Mouse (Mus musculus) small intestine, adult 2 months (tissue): Measurements from ENCODE around the gene Dlgap1.

Experiments
- CTCF ChIP-seq: fragments of 200-500 bp; IDR thresholded peaks from 2 replicates; pipeline ENCODE4 v1.5.1; 2012; ENCODE audit warnings: low read depth, mild to moderate bottlenecking, control low read depth, inconsistent platforms, low read length, moderate library complexity, mixed read lengths; ENCODE audit not compliant: insufficient replicate concordance, insufficient read length; ENCODE audit errors: extremely low read depth
- POLR2A ChIP-seq: fragments of 200-500 bp; IDR thresholded peaks from 2 replicates; pipeline ENCODE4 v1.6.1; 2012; ENCODE audit warnings: low read depth, mild to moderate bottlenecking, control low read depth, inconsistent platforms, low read length, moderate library complexity

DNA sequence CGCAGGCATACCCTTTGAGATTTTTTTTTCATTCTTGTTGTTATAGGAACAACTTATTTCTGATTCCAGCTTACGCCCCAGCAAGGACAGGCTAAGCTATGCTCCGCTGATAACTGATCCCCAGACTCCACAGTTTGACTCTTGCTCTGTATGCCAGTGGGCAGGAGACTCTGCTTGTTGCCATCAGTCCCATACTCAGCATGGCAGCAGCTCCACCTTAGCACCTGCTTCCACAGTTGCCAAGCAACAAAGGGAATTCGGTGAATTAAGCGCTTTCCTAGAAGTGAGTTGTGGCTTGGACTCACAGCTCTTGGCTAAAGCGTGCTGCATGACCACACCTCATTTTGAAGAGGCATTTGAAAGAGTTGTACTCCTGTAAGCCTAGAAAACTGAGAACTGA lies 631.6 kb downstream of the Dlgap1 start:
- TF ChIP-seq POLR2A = no peak
- TF ChIP-seq CTCF = no peak
